Mouse (Mus musculus) C2C12 (cell line): ENCODE results near the gene Dctpp1.

Source experiments
- CTCF ChIP-seq: IDR thresholded peaks from one replicate; pipeline ENCODE4 v1.5.1; 2011; ENCODE audit not compliant: control insufficient read depth, insufficient read depth, insufficient read length
- MAX ChIP-seq: IDR thresholded peaks from one replicate; pipeline ENCODE4 v1.6.1; 2011; ENCODE audit warnings: mild to moderate bottlenecking, control low read depth

DNA sequence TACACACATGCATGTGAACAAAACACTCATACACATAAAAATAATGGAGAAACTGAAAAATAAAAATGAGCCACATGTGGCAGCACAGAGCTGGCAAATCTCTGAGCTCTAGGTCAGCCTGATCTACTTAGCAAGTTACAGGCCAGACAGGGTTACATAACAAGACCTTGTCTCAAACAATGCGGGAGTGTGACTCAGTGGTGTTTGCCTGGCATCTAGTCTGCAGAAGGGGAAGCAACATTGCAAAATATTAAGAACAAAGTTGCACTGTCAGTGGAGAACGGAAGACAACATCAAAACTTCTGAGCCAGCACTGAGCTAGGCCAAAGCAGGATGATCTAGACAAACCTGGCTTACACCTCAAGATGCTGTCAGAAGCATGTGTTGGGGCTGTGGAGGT, 9.7 kb upstream of the Dctpp1 start:
- TF ChIP-seq CTCF (no peak), MAX (no peak)
